Mouse (Mus musculus): ENCODE measurements around the gene Nav3. TPM values are rescaled to one million over a fixed set of nuclear protein-coding genes. Genes with fewer than 3 reads are reported as not detected.

The Nav3 gene
- polyA plus RNA-seq, 1 experiment from 2014 or later = 2.3 TPM

DNA sequence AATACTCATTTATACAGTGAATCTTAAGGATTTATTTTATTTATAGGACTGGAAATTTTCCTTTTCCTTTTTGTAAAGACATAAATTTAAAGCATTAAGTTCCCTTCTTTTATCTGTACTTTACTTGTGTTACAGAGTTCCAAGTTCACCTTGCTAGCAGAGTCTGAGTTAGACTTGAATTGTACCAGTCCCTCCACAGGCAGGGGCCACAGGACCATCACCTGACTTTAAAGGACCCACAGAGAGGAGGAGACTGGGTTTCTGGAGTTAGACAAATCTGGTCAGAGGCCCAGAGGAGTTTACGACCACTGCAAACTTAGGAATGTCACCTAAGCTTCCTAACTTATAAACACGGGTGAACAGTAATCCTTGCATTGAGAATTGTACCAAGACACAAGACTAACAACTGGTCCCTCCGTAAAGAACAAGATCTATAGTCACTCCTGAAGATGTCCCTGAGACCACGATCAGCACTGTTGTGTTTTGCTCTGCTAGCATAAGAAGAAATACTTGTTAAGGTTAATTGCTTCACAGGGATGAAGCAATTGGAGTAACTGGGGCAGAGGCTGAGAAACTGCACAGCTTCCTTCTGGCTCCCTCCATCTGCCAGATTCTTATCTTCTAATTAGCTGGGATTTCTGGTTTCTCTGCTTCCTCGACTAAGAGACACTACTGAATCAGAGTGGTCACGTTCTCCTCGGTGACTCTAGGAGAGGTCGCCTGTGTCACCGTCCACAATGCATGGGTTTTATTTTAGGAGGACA, 550.2 kb downstream of the Nav3 start:
- Histone ChIP-seq H3K27me3 (no peaks in the 10 kb centered on the region), H3K4me1 (replicated peaks) (peaks cover 3% of the 10 kb centered on the region; the same call in 1 of the 2 replicates), H3K27ac (no peak overlapping the region), H3K36me3 (no peaks in the 10 kb centered on the region), H3K4me3 (no peak overlapping the region), H3K4me2 (no peak overlapping the region), H3K9ac (no peak overlapping the region), H3K9me3 (replicated peaks) (no peaks in the 10 kb centered on the region)
- ATAC-seq (replicated peaks; ENCODE audit: insufficient number of reproducible peaks, insufficient read depth, low FRiP score, low read depth) = no peak
- WGBS = 35% methylated on average over 9 of the region's 9 CpGs

DNA sequence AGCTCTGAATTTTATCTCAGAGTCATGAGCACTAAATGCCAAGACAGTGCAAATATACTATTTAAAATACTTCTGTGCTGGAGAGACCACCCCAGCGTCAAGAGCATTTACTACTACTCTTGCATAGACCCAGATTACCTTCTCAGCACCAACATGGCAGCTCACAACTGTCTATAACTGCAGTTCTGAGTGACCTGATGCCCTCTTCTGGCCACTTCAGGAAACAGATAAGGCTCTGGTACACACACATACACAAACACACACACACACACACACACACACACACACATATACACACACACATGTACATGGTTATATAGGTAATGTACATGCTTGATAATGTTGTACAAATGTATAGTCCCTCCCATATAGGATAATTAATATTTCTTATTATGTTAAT, 551.2 kb downstream of the Nav3 start:
- WGBS = 92% methylated on average over 1 of the region's 1 CpGs
- no peak for ATAC-seq (replicated peaks; ENCODE audit: insufficient number of reproducible peaks, insufficient read depth, low FRiP score, low read depth)

DNA sequence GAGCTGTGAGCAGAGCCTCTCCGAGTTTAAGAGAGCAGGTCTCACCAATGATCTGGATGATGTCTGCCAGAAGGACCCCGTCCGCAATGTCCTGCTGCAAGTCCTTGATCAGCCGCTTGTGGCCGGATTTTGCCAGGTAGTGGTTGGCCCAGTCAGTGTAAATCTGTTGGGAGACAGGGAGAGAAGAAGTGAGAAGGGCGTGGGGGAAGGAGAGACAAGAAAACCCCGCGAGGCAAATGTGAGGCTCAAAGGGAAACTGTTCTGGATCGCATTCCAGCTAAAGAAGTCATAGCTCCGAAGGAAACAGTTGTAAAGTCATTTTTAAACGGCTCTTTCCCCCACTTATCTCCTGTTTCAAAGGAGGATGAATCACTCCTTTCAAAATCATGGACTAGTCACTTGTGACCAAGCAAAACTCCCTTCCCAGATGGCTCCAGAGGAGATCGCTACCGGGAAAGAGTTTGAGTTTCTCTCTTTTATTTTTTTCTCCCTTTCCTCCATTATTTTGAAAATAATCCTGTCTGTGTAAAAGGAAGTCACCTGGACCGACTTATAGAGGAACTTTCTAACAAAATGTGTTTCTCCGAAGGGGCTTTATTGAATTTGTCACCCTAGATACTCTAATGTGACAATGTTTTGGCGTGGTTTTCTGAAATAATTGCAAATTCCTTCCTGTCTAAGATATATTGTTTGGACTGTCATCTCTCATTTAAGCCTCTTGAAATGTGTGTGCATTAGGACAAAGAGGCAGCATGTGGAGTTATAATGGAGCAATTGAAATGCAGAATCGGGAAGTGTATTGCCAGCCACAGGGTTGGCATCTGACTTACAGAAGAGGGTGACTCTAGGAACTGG, 552.1 kb downstream of the Nav3 start:
- no peak for ATAC-seq (replicated peaks; ENCODE audit: insufficient number of reproducible peaks, insufficient read depth, low FRiP score, low read depth)
- Histone ChIP-seq H3K4me1 (replicated peaks) (peaks cover 3% of the 10 kb centered on the region; the same call in 1 of the 2 replicates), H3K4me2 (0 out of 2 replicates have a peak overlapping the region, but pooled peaks have one; percentile 12), H3K27ac (no peak overlapping the region), H3K4me3 (no peak overlapping the region), H3K9ac (no peak overlapping the region), H3K27me3 (no peaks in the 10 kb centered on the region), H3K9me3 (replicated peaks) (no peaks in the 10 kb centered on the region), H3K36me3 (no peaks in the 10 kb centered on the region)
- WGBS = 60% methylated on average over 17 of the region's 17 CpGs

More for the DNA sequence above, 551.2 kb downstream of the Nav3 start:
- no peaks in the 10 kb centered on the region for H3K27me3 ChIP-seq
- H3K4me1 ChIP-seq (replicated peaks) = peaks cover 3% of the 10 kb centered on the region; the same call in 1 of the 2 replicates
- H3K9me3 ChIP-seq (replicated peaks) = no peaks in the 10 kb centered on the region
- no peak overlapping the region for H3K27ac ChIP-seq
- no peaks in the 10 kb centered on the region for H3K36me3 ChIP-seq
- no peak overlapping the region for H3K4me2 ChIP-seq
- no peak overlapping the region for H3K9ac ChIP-seq
- no peak overlapping the region for H3K4me3 ChIP-seq

DNA sequence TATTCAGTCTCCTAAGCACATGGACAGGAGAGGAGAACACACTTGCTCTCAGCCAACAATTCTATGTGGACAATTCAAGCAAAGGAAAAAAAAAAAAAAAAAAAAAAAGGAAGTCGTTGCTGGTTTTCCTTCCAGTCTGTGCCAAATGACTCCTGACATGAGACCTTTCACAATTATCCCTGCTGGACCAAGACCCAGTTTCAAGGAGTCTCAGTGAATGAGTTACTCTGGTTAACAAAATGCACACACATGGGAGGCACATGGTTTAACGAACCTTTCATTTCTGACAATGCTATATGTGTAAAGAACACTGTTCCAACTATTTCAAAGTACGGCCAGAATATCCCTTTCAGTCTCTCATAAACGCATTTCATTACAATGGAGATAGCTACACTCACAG, 552.8 kb downstream of the Nav3 start:
- Histone ChIP-seq H3K4me1 (replicated peaks) (peaks cover 3% of the 10 kb centered on the region; the same call in 1 of the 2 replicates), H3K36me3 (no peaks in the 10 kb centered on the region), H3K27ac (no peak overlapping the region), H3K4me3 (no peak overlapping the region), H3K9me3 (replicated peaks) (no peaks in the 10 kb centered on the region), H3K27me3 (no peaks in the 10 kb centered on the region), H3K4me2 (no peak overlapping the region), H3K9ac (no peak overlapping the region)
- no peak for ATAC-seq (replicated peaks; ENCODE audit: insufficient number of reproducible peaks, insufficient read depth, low FRiP score, low read depth)
- WGBS = 78% methylated on average over 4 of the region's 4 CpGs

DNA sequence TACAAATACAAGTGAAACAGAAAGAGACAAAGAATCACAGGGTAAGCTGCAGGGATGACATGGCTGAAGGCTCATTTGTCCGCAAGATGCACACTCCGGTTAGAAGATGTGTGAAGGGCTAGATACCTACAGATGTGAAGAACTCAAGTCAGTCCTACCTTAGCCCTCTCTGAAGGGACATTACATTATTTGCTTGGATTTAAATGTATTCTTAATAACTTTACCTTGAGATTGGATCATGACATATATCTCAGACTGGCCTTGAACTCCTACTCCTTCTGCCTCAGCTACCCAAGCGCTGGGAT, 566.9 kb downstream of the Nav3 start:
- Histone ChIP-seq H3K4me3 (no peak overlapping the region), H3K36me3 (no peaks in the 10 kb centered on the region), H3K4me1 (replicated peaks) (no peaks in the 10 kb centered on the region), H3K27me3 (no peaks in the 10 kb centered on the region), H3K4me2 (no peak overlapping the region), H3K9ac (no peak overlapping the region), H3K27ac (no peak overlapping the region), H3K9me3 (replicated peaks) (no peaks in the 10 kb centered on the region)
- WGBS = 95% methylated on average over 3 of the region's 3 CpGs
- ATAC-seq (replicated peaks; ENCODE audit: insufficient number of reproducible peaks, insufficient read depth, low FRiP score, low read depth) = no peak

DNA sequence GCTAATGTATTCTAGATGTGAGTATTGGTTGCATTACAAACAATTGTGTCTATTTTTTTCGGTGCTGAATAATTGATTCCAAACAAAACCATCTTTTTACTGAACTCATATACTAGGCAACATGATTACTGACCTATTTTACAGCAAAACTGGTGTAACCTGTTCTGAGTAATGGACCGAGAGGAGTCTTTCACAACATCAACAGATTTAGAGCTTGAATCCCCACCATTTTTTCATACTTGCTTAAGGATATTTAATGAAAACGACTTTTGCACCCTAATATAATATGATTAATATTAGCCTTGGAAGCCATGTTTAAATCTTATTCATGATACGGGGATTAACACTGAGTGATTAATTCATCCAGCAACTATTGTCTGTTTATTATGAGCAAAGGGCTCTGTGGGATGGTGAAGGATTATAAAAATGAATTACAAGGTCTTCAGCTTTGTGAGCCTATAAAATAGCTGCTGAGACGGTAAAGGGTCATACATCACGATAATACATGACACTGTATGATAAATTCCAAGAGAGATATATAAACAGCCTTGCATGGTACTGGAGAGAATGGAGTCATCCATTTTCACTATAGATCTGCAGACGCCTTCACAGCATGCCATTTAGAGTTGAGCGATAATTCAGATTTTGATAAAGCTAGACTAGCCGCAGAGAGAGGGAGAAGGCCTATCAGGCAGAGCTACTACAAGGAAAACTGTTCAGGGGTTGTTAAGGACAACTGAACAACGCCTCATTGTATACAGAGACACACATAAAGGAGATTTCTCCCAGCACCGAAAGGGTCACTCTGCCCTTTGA, 567.4 kb downstream of the Nav3 start:
- H3K4me3 ChIP-seq = no peak overlapping the region
- H3K27me3 ChIP-seq = no peaks in the 10 kb centered on the region
- H3K4me1 ChIP-seq (replicated peaks) = no peaks in the 10 kb centered on the region
- no peaks in the 10 kb centered on the region for H3K36me3 ChIP-seq
- H3K9ac ChIP-seq = no peak overlapping the region
- 71% methylated on average over 11 of the region's 11 CpGs for WGBS
- ATAC-seq (replicated peaks; ENCODE audit: insufficient number of reproducible peaks, insufficient read depth, low FRiP score, low read depth) = no peak
- H3K4me2 ChIP-seq = no peak overlapping the region
- H3K9me3 ChIP-seq (replicated peaks) = no peaks in the 10 kb centered on the region
- H3K27ac ChIP-seq = no peak overlapping the region

DNA sequence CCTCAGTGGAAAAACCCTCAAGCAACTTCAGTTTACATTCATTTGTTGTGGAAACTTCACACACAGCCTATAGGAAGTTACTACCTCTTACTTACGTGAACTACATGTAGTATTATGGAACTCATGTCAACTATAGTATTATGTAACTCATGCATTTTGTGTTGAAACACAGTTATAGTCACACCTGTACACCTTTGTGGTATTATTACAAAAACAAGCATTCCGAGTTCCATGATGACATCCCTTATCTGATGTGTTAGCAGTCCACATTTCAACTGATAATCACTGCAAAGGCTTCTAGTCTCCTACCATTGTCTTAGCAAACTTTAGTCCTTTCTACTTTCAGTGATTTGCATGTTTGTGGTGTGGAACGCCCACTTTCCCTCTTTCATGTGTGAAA, 568.8 kb downstream of the Nav3 start:
- Histone ChIP-seq H3K27ac (no peak overlapping the region), H3K4me3 (no peak overlapping the region), H3K4me1 (replicated peaks) (no peaks in the 10 kb centered on the region), H3K4me2 (no peak overlapping the region), H3K9ac (no peak overlapping the region), H3K9me3 (replicated peaks) (no peaks in the 10 kb centered on the region), H3K27me3 (no peaks in the 10 kb centered on the region), H3K36me3 (no peaks in the 10 kb centered on the region)
- no peak for ATAC-seq (replicated peaks; ENCODE audit: insufficient number of reproducible peaks, insufficient read depth, low FRiP score, low read depth)
- 77% methylated on average over 3 of the region's 3 CpGs for WGBS

DNA sequence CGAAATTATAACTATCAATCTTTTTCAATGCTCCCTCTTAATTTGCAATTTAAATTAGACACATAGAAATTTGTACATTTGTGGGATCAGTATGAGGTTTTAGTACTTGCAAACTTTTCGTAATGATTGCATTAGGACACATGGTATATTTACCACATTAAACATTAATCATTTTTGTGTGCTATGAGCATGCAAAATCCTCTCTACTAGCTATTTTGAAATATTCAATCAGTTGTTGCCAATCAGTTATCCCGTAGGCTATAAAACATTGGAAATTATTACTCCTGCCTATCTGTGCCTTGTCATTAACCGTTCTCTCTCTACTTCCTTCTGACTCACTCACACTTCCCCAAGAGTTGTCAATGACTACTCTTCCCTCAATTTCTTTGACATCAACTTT, 579.9 kb downstream of the Nav3 start:
- 71% methylated on average over 4 of the region's 4 CpGs for WGBS
- H3K27me3 ChIP-seq = no peaks in the 10 kb centered on the region
- no peak overlapping the region for H3K4me3 ChIP-seq
- no peak overlapping the region for H3K4me2 ChIP-seq
- H3K9me3 ChIP-seq (replicated peaks) = no peaks in the 10 kb centered on the region
- ATAC-seq (replicated peaks; ENCODE audit: insufficient number of reproducible peaks, insufficient read depth, low FRiP score, low read depth) = no peak
- no peak overlapping the region for H3K27ac ChIP-seq
- no peak overlapping the region for H3K9ac ChIP-seq
- no peaks in the 10 kb centered on the region for H3K36me3 ChIP-seq
- H3K4me1 ChIP-seq (replicated peaks) = no peaks in the 10 kb centered on the region

DNA sequence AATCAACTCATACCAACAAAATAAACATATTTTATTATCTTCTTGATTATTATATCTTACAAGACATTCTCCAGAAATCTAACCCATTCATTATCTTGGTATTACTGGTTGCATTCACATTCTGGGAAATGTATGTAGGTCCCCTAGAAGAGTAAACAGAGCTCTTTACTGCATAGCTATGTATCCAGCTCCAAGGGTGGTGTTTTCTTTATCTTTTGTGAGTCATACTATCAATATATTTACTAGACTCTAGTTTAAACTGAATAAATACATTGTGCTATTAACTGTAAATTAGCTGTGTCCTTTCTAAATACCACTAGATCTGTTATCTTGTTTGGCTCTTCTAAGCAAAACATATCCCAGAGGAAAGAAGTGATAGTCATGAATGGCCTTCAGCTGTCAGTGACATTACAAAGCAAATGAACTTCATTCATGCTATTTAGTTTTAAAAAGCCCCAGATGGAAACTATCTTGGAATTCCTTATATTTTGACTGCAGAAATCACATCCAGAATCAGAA, 580.6 kb downstream of the Nav3 start:
- Histone ChIP-seq H3K36me3 (no peaks in the 10 kb centered on the region), H3K4me2 (no peak overlapping the region), H3K9ac (no peak overlapping the region), H3K27me3 (no peaks in the 10 kb centered on the region), H3K4me3 (no peak overlapping the region), H3K27ac (no peak overlapping the region), H3K9me3 (replicated peaks) (no peaks in the 10 kb centered on the region), H3K4me1 (replicated peaks) (no peaks in the 10 kb centered on the region)
- no peak for ATAC-seq (replicated peaks; ENCODE audit: insufficient number of reproducible peaks, insufficient read depth, low FRiP score, low read depth)

DNA sequence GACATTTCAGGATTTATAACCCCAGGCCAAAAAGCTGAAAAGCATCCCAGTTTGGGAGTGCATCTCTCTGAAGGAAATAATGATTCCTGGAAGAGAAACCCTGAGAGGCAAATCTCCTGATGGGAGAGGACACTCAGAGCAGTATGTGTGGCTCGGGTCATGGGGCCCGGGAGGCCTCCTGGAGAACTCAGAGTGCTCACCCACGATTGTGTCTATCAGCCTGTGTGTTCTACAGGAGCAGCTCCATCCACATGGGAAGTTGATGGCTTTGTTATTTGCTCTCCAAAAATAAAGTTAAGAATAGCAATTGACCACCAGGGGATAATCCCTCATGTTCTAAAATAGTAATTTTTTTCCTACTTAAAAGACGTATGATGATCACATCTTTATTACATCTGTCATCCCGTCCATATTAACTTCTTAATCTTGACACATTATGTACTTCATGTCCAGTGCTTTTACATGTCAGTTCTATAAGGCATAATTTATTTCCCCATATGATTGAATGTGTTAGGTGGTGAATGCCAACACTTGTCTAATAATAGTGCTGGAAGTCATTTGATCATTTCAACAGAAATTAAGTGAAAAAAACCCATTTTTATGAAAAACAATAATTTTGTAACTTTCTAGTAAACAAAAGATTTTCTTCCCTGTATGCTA, 581.2 kb downstream of the Nav3 start:
- Histone ChIP-seq H3K27me3 (no peaks in the 10 kb centered on the region), H3K4me3 (no peak overlapping the region), H3K36me3 (no peaks in the 10 kb centered on the region), H3K9ac (no peak overlapping the region), H3K4me2 (no peak overlapping the region), H3K27ac (no peak overlapping the region), H3K4me1 (replicated peaks) (no peaks in the 10 kb centered on the region), H3K9me3 (replicated peaks) (no peaks in the 10 kb centered on the region)
- no peak for ATAC-seq (replicated peaks; ENCODE audit: insufficient number of reproducible peaks, insufficient read depth, low FRiP score, low read depth)
- WGBS = 63% methylated on average over 5 of the region's 5 CpGs

DNA sequence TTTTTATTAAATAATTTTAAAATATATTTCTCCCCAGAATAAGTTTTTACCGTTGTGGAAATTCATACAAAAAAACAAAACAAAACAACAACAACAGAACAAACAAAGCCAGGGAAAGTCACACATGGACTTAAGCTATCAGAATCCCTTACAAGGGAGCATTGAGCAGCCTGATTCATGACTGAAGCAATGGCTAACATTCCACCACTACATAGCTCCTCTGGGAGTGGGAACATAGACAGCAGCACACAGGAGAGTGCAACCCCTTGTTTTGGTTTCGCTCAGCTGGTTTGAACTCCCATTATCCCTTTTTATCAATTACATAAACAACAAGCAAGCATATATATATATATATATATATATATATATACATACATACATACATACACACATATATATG, 589.9 kb downstream of the Nav3 start:
- no peak overlapping the region for H3K4me3 ChIP-seq
- peaks cover 2% of the 10 kb centered on the region; the same call in 1 of the 2 replicates for H3K4me1 ChIP-seq (replicated peaks)
- H3K9ac ChIP-seq = no peak overlapping the region
- WGBS = 78% methylated on average over 2 of the region's 2 CpGs
- H3K9me3 ChIP-seq (replicated peaks) = no peaks in the 10 kb centered on the region
- no peak for ATAC-seq (replicated peaks; ENCODE audit: insufficient number of reproducible peaks, insufficient read depth, low FRiP score, low read depth)
- no peaks in the 10 kb centered on the region for H3K27me3 ChIP-seq
- H3K4me2 ChIP-seq = no peak overlapping the region
- no peak overlapping the region for H3K27ac ChIP-seq
- no peaks in the 10 kb centered on the region for H3K36me3 ChIP-seq
